Mouse (Mus musculus) lung, postnatal 0 days (tissue): ENCODE measurements at regions not wholly inside any gene's neighbourhood (a gene's known extent, or its start where the extent isn't known, plus 50 kb on each side); places are given as distances from the start of the nearest gene placed in this dataset.
A peak's percentile ranks its signal among the peaks of the same experiment; 100 is the strongest.

ENCODE experiments used
- ATAC-seq: fragments of 200-750 bp; cut with Nextera tagmentation; 2 replicates; pipeline ENCODE4 v1.8.0; 2017; ENCODE audit warnings: moderate library complexity
- DNase-seq: peaks from one replicate; pipeline ENCODE4 v3.0.0-alpha.2; 2016; ENCODE audit warnings: low spot score
- H3K27ac ChIP-seq: fragments of 300-500 bp; sonication (generic); 2 replicates; pipeline ENCODE4 v1.5.1; 2014; ENCODE audit warnings: antibody characterized with exemption, mild to moderate bottlenecking, low read length, mixed read lengths
- H3K27me3 ChIP-seq: fragments of 300-500 bp; sonication (generic); replicated peaks from 2 replicates; pipeline ENCODE4 v1.6.1; 2014; ENCODE audit warnings: low read length, mixed read lengths; ENCODE audit not compliant: insufficient read depth
- H3K36me3 ChIP-seq: fragments of 300-500 bp; sonication (generic); 2 replicates; pipeline ENCODE4 v1.6.1; 2014; ENCODE audit warnings: low read length, mixed read lengths; ENCODE audit not compliant: insufficient read depth
- H3K4me1 ChIP-seq: fragments of 300-500 bp; sonication (generic); 2 replicates; pipeline ENCODE4 v1.6.1; 2014; ENCODE audit warnings: antibody characterized with exemption, low read depth, low read length, mixed read lengths; ENCODE audit not compliant: insufficient read depth
- H3K4me2 ChIP-seq: fragments of 300-500 bp; sonication (generic); replicated peaks from 2 replicates; pipeline ENCODE4 v1.6.1; 2014; ENCODE audit warnings: low read depth, mild to moderate bottlenecking, low read length, moderate library complexity, mixed read lengths
- H3K4me3 ChIP-seq: fragments of 300-500 bp; sonication (generic); 2 replicates; pipeline ENCODE4 v1.5.1; 2014; ENCODE audit warnings: low read depth, low read length
- H3K9ac ChIP-seq: fragments of 300-500 bp; sonication (generic); replicated peaks from 2 replicates; pipeline ENCODE4 v1.6.1; 2014; ENCODE audit warnings: low read depth, mild to moderate bottlenecking
- H3K9me3 ChIP-seq: fragments of 300-500 bp; sonication (generic); 2 replicates; pipeline ENCODE4 v1.6.1; 2016; ENCODE audit warnings: low read length, mixed read lengths
- CTCF ChIP-seq: IDR thresholded peaks from 2 replicates; pipeline ENCODE4 v1.5.1; 2016; ENCODE audit warnings: antibody characterized with exemption, mild to moderate bottlenecking
- EP300 ChIP-seq: IDR thresholded peaks from 2 replicates; pipeline ENCODE4 v1.6.1; 2016; ENCODE audit warnings: antibody characterized with exemption, mild to moderate bottlenecking, control low read depth
- WGBS: fragments of 180-500 bp; shearing (Covaris S2); extraction: QIAGEN DNeasy Blood & Tissue Kit; methylation state at CpG from one replicate; pipeline ENCODE4 v1.1.7; 2014; 5-methylcytosine and 5-hydroxymethylcytosine counted together

DNA sequence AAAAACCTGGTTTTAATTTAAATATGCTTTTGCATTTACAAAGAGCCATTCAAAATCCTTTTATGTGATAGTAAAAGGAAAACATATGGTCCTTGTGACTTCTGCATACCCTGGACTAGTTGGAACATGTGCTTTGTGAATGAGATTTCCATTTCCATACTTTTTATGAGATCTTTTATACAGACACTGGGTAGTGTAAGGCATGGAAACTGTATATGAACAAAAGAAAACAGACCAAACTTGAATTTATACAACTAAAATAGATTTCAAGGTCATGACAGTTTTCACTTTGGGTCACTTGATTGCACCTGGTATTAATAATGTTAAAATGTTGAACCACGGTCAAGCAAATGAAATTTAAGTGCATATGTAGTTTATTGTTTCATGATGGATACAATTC, 138.5 kb downstream of the Slitrk6 start:
- no peaks in the 10 kb centered on the region for H3K9me3 ChIP-seq
- H3K36me3 ChIP-seq = no peaks in the 10 kb centered on the region
- ATAC-seq (no peak), DNase-seq (no peak)
- no peak overlapping the region for H3K27ac ChIP-seq
- TF ChIP-seq EP300 (no peak), CTCF (no peak)
- no peaks in the 10 kb centered on the region for H3K27me3 ChIP-seq
- WGBS = 86% methylated on average over 1 of the region's 1 CpGs
- H3K4me2 ChIP-seq = no peak overlapping the region
- no peak overlapping the region for H3K4me3 ChIP-seq
- H3K9ac ChIP-seq = no peak overlapping the region
- H3K4me1 ChIP-seq = no peaks in the 10 kb centered on the region

DNA sequence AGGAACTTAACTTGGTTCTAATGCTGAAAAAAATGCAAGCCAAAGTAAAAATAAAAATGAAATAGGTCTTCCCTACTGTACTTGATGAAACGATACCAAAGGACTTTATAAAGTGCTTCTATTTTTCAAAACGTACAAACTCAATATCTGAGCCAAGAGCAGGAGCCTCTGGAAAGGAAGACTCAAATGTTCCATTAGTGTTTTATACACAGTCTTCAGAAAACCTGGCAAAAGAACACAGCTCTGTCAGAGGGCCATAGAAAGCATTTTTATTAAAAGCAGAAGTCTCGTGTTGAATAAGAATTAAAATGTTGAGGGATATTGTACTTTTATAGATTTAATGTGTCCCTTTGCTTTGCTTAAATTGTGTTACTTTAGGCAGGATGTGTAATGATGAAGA, 174.6 kb downstream of the Slitrk6 start:
- no peaks in the 10 kb centered on the region for H3K9me3 ChIP-seq
- WGBS = 48% methylated on average over 3 of the region's 3 CpGs
- DNase-seq (no peak), ATAC-seq (no peak)
- TF ChIP-seq EP300 (no peak), CTCF (no peak)
- no peaks in the 10 kb centered on the region for H3K4me1 ChIP-seq
- no peaks in the 10 kb centered on the region for H3K36me3 ChIP-seq
- H3K27me3 ChIP-seq = no peaks in the 10 kb centered on the region
- H3K4me2 ChIP-seq = no peak overlapping the region
- H3K9ac ChIP-seq = no peak overlapping the region
- H3K4me3 ChIP-seq = no peak overlapping the region
- H3K27ac ChIP-seq = no peak overlapping the region

DNA sequence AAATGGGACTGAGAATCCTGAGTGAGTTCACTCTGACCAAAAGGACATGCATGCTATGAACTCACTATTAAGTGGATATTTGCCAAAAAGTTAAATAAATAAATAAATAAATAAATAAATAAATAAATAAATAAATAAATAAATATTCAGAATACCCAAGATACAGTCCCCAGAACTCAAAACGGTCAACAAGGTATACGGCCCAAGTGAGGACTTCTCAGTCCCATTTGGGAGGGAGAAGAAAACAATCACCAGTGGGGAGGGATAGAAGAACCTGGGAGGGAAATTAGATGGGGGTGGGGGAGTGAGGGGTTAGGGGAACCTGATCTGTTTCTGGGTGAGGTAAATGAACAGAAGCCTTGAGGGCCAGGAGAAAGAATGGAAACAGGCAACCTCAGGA, 184.2 kb downstream of the Slitrk6 start:
- H3K4me3 ChIP-seq = no peak overlapping the region
- TF ChIP-seq EP300 = no peak
- no peak for TF ChIP-seq CTCF
- no peaks in the 10 kb centered on the region for H3K4me1 ChIP-seq
- WGBS = 89% methylated on average over 2 of the region's 2 CpGs
- no peak overlapping the region for H3K27ac ChIP-seq
- no peak overlapping the region for H3K4me2 ChIP-seq
- ATAC-seq (no peak), DNase-seq (no peak)
- H3K36me3 ChIP-seq = no peaks in the 10 kb centered on the region
- H3K27me3 ChIP-seq = no peaks in the 10 kb centered on the region
- H3K9ac ChIP-seq = no peak overlapping the region
- no peaks in the 10 kb centered on the region for H3K9me3 ChIP-seq

- H3K4me1 ChIP-seq = no peaks in the 10 kb centered on the region
- H3K4me3 ChIP-seq = no peak overlapping the region
- TF ChIP-seq EP300 = no peak
- TF ChIP-seq CTCF = no peak
- H3K4me2 ChIP-seq = 0 out of 2 replicates have a peak overlapping the region, but pooled peaks have one; percentile 2
- no peak overlapping the region for H3K27ac ChIP-seq
- no peaks in the 10 kb centered on the region for H3K9me3 ChIP-seq
- H3K9ac ChIP-seq = no peak overlapping the region
- H3K27me3 ChIP-seq = no peaks in the 10 kb centered on the region
- ATAC-seq = peak; percentile 47; the same call in 1 of the 2 replicates
- WGBS = 42% methylated on average over 7 of the region's 7 CpGs
- no peaks in the 10 kb centered on the region for H3K36me3 ChIP-seq
- peak; percentile 44 for DNase-seq
These were observed 189.0 kb downstream of the Slitrk6 start for GRCm38 (mm10) chr14:110565783-110566445.

DNA sequence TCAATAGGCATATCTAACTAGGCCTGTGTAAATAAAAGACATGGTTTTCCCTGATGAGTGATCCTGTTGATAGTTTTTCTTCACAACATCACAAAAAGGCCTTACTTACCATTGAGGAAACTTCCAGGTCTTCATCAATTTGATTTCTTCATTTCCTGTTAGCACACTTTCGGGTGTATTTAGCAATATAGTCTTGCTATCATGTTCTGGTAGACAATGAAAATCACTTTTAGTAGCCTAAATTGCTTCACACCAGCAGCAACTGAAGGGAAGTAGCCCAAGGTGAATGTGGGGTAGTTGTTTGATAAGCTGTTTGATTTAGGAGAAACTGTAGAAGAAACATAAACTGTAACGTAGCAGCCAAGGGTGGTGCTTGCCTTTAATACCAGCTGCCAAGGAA, 190.3 kb downstream of the Slitrk6 start:
- no peaks in the 10 kb centered on the region for H3K4me1 ChIP-seq
- H3K4me2 ChIP-seq = no peak overlapping the region
- H3K27ac ChIP-seq = no peak overlapping the region
- TF ChIP-seq EP300 (no peak), CTCF (no peak)
- 70% methylated on average over 2 of the region's 2 CpGs for WGBS
- no peak for ATAC-seq
- no peaks in the 10 kb centered on the region for H3K27me3 ChIP-seq
- no peaks in the 10 kb centered on the region for H3K36me3 ChIP-seq
- no peak overlapping the region for H3K4me3 ChIP-seq
- no peaks in the 10 kb centered on the region for H3K9me3 ChIP-seq
- H3K9ac ChIP-seq = no peak overlapping the region
- no peak for DNase-seq

GRCm38 (mm10) chr14:110545265-110545664, 209.7 kb downstream of the Slitrk6 start:
- H3K4me3 ChIP-seq = no peak overlapping the region
- DNase-seq (peak; percentile 29), ATAC-seq (no peak)
- TF ChIP-seq CTCF (no peak), EP300 (0 out of 2 replicates have a peak, but pooled peaks have one; percentile 13)
- no peaks in the 10 kb centered on the region for H3K9me3 ChIP-seq
- no peaks in the 10 kb centered on the region for H3K36me3 ChIP-seq
- H3K4me2 ChIP-seq = no peak overlapping the region
- no peak overlapping the region for H3K9ac ChIP-seq
- 14% methylated on average over 7 of the region's 7 CpGs for WGBS
- H3K4me1 ChIP-seq = no peaks in the 10 kb centered on the region
- H3K27me3 ChIP-seq = no peaks in the 10 kb centered on the region
- no peak overlapping the region for H3K27ac ChIP-seq
